Mouse (Mus musculus) layer of hippocampus, postnatal 10 days (tissue): ENCODE data around the gene Sult4a1. TPM values are rescaled to one million over a fixed set of nuclear protein-coding genes. Genes with fewer than 3 reads are reported as not detected.

ENCODE experiments used
- DNase-seq, 2 experiments: peaks; one replicate each; pipeline ENCODE4 v3.0.0; 2021; ENCODE audit warnings: low spot score in 2 of 2
- total RNA-seq, 2 experiments: library from RNA; stranded (reverse); gene quantifications; 2 replicates each; pipeline ENCODE4 v1.2.3; 2021

The Sult4a1 gene
- total RNA-seq, 2 experiments from 2014 or later, result 282 to 291 TPM

GRCm38 (mm10) chr15:84045562-84045961 is 60.0 kb downstream of the Sult4a1 start:
- no peak for DNase-seq

- no peak for DNase-seq
These were observed 68.5 kb downstream of the Sult4a1 start for GRCm38 (mm10) chr15:84037067-84037466.

Other genes starting within 250 kb of the Sult4a1 start
- 1 to 10 TPM; 6.2 to 8.8 TPM for gene Efcab6, start 40.4 kb downstream of the Sult4a1 start, total RNA-seq
- not detected for gene Pnpla5, start 17.4 kb upstream of the Sult4a1 start, total RNA-seq
- 10 to 100 TPM; 10.6 to 11.0 TPM for gene Pnpla3, start 62.1 kb upstream of the Sult4a1 start, total RNA-seq
- gene Samm50, start 86.5 kb upstream of the Sult4a1 start, total RNA-seq, result 10 to 100 TPM; 83.6 to 99.0 TPM
- 10 to 100 TPM; 37.2 TPM for gene Parvb, start 126.3 kb upstream of the Sult4a1 start, total RNA-seq
- gene Parvg, start 218.3 kb upstream of the Sult4a1 start, total RNA-seq, result 1 to 10 TPM; 6.6 to 9.6 TPM